Mouse (Mus musculus): ENCODE measurements around the gene Ube3b. TPM values are rescaled to one million over a fixed set of nuclear protein-coding genes. Genes with fewer than 3 reads are reported as not detected.

Gene Ube3b
- total RNA-seq, 2 experiments from 2014 or later: 17.3 to 39.5 TPM

DNA sequence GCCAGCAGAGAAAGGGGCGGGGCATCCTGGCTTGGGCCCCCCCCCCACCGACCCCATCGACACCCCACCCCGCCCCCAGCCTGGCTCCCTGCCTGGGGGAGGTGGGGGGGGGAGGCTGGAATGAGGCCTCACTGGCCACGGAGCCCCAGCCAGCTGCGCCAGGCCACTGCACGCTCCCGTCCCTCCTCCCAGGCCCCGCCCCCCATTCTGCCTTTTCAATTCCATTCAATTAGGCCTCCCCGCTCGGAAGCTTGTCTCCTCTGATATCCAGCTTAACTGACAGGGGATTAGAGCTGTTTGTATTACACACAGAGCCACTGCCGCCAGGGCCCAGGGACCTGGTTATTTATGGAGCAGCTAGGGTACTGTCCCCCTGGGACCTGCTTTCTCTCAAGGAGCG is 87.0 kb downstream of the Ube3b start:
- no peak for ATAC-seq (replicated peaks; ENCODE audit: low FRiP score, low TSS enrichment, poor library complexity, severe bottlenecking)

DNA sequence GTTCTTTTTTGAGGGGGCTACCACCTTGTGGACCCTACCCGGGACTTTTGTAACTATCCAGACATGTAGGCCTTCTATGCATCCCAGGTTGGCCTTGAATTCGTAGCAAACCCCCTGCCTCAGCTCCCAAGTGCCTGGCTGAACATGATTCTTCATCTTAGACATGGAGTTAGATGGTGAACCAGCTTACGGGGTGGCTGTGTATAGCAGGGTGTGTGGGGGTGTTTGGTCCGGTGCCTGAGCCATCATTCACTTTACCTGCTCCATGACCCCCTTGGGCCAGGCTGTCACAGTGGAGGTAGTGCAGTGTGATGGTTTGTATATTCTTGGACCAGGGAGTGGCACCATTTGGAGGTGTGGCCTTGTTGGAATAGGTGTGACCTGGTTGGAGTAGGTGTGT is 87.6 kb downstream of the Ube3b start:
- ATAC-seq (replicated peaks; ENCODE audit: low FRiP score, low TSS enrichment, poor library complexity, severe bottlenecking): no peak

DNA sequence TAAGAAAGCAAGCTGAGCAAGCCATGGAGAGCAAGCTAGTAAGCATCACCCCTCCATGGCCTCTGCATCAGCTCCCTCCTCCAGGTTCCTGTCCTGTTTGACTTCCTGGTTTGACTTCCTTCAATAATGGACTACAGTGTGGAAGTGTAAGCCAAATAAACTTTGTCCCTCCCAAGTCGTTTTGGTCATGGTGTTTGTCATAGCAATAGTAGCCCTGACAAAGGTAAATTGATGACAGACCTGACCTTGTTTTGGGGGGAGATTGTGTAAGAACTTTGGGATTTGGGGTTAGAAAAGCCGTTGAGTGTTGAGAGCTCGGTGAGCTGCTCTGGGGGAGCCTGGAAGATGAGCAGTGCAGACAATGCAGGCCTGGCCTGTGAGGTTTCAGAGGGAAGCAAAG is 90.0 kb downstream of the Ube3b start:
- no peak for ATAC-seq (replicated peaks; ENCODE audit: low FRiP score, low TSS enrichment, poor library complexity, severe bottlenecking)

Other genes starting within 250 kb of the Ube3b start
- gene Acacb, start 234.1 kb upstream of the Ube3b start, total RNA-seq (2014; fragmentation: Nextera tagmentation): 2.2 and 3.8 TPM in 2 replicates
- 0.27 and 0.28 TPM in 2 replicates for gene Acacb, start 234.1 kb upstream of the Ube3b start, total RNA-seq (2017)
- gene Foxn4, start 106.8 kb upstream of the Ube3b start, total RNA-seq (2014; fragmentation: Nextera tagmentation): not detected in 2 replicates
- gene Foxn4, start 106.8 kb upstream of the Ube3b start, total RNA-seq (2017): not detected in 2 replicates
- gene Myo1h, start 91.4 kb upstream of the Ube3b start, total RNA-seq (2014; fragmentation: Nextera tagmentation): 0.79 and 2.6 TPM in 2 replicates
- gene Myo1h, start 91.4 kb upstream of the Ube3b start, total RNA-seq (2017): 0.33 and 0.34 TPM in 2 replicates
- 33.3 and 36.1 TPM in 2 replicates for gene Kctd10, start 99 bp upstream of the Ube3b start, total RNA-seq (2014; fragmentation: Nextera tagmentation)
- gene Kctd10, start 99 bp upstream of the Ube3b start, total RNA-seq (2017): 38.8 and 45.1 TPM in 2 replicates
- 7.5 and 8.3 TPM in 2 replicates for gene Mmab, start 63.5 kb downstream of the Ube3b start, total RNA-seq (2014; fragmentation: Nextera tagmentation)
- gene Mmab, start 63.5 kb downstream of the Ube3b start, total RNA-seq (2017): 9.5 and 9.9 TPM in 2 replicates
- 9.4 and 10.1 TPM in 2 replicates for gene Mvk, start 63.7 kb downstream of the Ube3b start, total RNA-seq (2014; fragmentation: Nextera tagmentation)
- 6.3 and 7.4 TPM in 2 replicates for gene Mvk, start 63.7 kb downstream of the Ube3b start, total RNA-seq (2017)
- 1.2 TPM in 1 of 2 replicates, not detected in the other for gene Fam222a, start 187.4 kb downstream of the Ube3b start, total RNA-seq (2014; fragmentation: Nextera tagmentation)
- gene Fam222a, start 187.4 kb downstream of the Ube3b start, total RNA-seq (2017): 0.08 TPM in 1 of 2 replicates, not detected in the other